Mouse (Mus musculus): ENCODE results near the gene Plxnd1.

Gene Plxnd1

GRCm38 (mm10) chr6:115994877-115995520, at the start of gene Plxnd1:
TSS of gene Plxnd1 (minus strand) at chr6:115995005.
- peak; percentile 32 for ATAC-seq (ENCODE audit: low TSS enrichment)

- 0 out of 2 replicates have a peak, but pooled peaks have one; percentile 41 for ATAC-seq (ENCODE audit: low TSS enrichment)
Measured at GRCm38 (mm10) chr6:116044039-116044438, 49.2 kb upstream of the Plxnd1 start.

DNA sequence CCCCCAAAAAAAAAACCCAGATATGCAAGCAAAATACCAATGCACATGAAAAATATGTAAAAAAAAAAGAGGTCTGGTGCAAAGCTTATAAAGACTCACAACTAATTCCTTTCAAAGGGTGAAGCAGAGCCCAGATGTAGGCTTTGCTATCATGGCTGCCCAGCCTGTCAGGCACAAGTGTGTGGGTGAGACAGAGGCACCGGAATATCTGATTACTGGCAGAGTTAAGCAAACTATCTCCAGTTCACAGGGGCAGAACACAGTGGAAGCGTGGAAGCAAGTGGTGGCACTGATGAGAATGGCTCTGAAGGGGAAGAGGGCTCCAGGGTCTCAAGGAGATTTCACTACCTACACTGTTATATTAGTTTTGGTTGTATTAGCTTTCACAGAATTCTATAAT, 43.4 kb upstream of the Plxnd1 start:
- ATAC-seq (ENCODE audit: low TSS enrichment), result no peak

DNA sequence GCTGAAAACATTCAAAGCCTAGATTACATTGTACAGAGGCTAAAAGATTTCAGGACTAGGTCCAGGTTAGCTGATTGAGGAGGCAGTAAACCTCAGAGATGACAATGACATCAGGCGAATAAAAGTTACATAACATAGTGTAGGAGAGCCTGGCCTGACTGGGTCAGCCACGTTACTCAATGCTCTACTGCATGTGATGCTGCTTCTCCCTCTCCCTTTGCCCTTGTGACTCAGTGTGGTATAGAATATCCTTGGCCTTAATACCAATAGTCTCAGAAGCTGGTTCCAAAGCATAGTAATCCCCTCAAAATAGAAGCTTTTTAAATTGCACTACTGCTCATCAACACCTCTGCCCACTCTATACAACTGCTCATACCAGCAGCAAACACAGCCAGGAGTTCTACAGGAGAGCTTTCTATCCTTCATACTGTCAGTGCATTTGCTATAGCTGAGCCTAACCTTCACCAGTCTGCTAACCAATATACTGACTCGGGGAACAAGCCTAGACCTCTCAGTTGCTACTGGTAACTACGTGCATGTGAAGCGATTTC, 42.6 kb upstream of the Plxnd1 start:
- ATAC-seq (ENCODE audit: low TSS enrichment), result peak; percentile 88

DNA sequence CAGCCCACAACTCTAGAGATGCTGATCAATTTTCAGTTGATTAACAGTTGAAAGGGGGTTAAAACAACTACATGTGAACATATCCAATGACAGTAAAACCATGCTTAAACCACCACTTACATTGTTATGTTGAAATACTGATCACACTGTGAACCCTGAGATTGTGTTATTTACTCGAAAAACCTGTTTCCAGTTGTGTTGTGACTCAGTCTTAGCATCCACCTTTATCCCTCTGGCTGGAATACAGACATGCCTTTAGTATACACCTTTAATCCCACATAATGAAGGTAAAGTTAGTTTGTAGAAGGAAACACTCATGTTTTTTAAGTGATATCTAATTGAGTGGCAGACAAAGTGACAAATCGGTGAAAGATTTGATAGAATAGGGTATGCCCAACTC, 41.8 kb upstream of the Plxnd1 start:
- no peak for ATAC-seq (ENCODE audit: low TSS enrichment)

DNA sequence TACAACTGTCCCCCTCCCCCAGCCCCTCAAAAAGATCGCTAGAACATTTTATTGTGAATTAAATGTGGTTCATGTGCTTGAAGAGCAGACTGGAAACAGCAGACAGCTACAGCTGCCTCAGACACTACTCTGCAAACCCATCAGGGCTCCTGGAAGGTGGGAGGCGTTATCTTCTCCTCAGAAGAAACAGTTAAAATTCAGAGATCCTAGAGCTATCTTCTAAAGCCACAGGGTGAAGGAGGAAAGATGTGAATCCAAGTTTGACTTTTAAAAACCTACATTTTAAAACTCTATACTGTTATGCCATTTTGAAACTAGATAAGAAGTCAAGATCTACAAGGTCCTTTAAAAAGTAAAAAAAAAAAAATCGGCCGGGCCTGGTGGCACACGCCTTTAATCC, 36.2 kb upstream of the Plxnd1 start:
- no peak for ATAC-seq (ENCODE audit: low TSS enrichment)

- no peak for ATAC-seq (ENCODE audit: low TSS enrichment)
Measured at GRCm38 (mm10) chr6:116024666-116025065, 29.9 kb upstream of the Plxnd1 start.

GRCm38 (mm10) chr6:116021961-116022485, 27.2 kb upstream of the Plxnd1 start:
- ATAC-seq (ENCODE audit: low TSS enrichment), result peak; percentile 8; the same call in 1 of the 2 replicates

DNA sequence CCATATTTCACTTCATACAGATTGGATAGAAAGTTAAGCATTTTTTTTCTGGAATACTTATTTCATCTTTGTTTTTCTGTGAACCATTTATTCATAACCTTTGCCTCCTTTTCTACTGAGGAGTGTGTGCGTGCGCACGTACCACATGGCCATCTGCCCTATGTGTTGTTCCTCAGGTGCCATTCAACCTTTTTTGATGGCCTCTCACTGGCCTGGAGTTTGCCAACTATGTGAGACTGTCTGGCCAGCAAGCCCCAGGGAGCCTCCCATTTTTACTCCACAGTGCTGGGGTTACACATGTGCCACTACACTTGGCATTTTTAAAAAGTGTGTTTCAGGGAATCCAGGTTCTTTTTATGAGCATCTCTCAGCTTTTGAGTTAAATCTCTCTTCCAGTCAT, 21.1 kb upstream of the Plxnd1 start:
- no peak for ATAC-seq (ENCODE audit: low TSS enrichment)

GRCm38 (mm10) chr6:116014111-116014510, 19.3 kb upstream of the Plxnd1 start:
- no peak for ATAC-seq (ENCODE audit: low TSS enrichment)

- ATAC-seq (ENCODE audit: low TSS enrichment), result no peak
Measured at GRCm38 (mm10) chr6:116013687-116014086, 18.9 kb upstream of the Plxnd1 start.

GRCm38 (mm10) chr6:116010541-116010940, 15.7 kb upstream of the Plxnd1 start:
- peak; percentile 55 for ATAC-seq (ENCODE audit: low TSS enrichment)

GRCm38 (mm10) chr6:116009426-116009825, 14.6 kb upstream of the Plxnd1 start:
- ATAC-seq (ENCODE audit: low TSS enrichment), result no peak

DNA sequence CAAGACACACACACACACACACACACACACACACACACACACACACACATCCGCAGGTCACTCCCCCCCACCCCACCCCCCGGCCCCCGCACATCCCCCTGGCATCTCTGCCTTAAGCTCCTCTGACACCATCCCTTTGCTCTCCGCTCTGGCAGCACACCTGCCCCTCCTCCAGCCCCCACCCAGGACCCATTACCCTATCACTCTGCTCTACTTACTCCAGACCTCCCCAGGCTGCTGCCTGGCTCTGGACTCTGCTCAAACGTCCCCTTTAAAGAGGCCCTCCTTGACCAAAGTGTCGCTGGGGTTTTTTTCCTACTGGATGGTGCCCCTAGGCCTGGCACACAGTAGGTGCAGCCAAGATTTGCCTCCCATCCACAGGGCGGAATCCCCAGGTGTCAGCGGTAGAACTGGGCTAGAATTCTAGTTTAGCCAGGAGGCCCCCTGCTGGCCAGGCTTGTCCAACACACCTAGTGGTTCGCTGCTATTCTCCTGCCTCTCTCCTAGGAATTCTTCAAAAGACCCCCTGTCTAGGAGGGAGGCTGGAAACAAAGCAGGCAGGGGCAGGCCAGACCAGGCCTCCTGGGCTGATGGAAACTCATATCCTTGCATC, 12.9 kb upstream of the Plxnd1 start:
- ATAC-seq (ENCODE audit: low TSS enrichment), result peak; percentile 59

- no peak for ATAC-seq (ENCODE audit: low TSS enrichment)
Measured at GRCm38 (mm10) chr6:116006731-116007130, 11.9 kb upstream of the Plxnd1 start.

DNA sequence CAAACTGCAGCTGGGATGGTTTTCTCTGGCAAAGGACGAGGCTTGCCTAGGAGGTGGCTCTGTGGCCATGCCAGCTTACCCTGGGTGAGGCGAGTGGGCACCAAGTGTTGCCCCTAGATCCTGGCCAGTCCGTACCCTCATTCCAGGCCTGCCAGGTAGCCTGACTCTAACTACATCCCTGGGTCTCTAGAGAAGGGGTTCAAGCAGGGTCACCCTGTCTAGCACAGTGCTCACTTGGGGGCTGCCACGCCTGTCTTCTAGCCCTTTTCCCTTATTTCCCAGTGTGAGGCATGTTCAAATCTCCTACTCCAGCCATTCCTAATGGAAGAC, 11.1 kb upstream of the Plxnd1 start:
- ATAC-seq (ENCODE audit: low TSS enrichment), result no peak

- no peak for ATAC-seq (ENCODE audit: low TSS enrichment)
Measured at GRCm38 (mm10) chr6:116005275-116005958, 10.6 kb upstream of the Plxnd1 start.

DNA sequence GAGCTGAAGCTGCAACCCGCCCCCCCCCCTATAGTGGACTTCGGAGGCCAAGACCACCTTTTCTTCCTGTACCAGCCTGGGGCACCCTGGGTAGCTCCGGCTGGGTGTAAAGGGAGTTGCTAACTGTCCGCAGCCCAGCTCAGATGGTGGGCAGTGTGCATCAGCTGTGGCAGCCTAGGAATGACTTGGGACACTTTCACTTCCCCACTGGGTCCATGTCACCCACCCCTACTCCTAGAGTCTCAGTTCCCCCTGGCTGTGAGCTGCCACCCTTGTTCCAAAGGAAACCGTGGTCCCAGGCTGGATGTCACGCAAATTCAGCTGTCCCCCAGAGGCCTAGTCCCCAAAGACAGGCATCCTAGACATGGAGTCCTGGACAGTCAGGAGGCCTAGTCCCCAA, 9.9 kb upstream of the Plxnd1 start:
- ATAC-seq (ENCODE audit: low TSS enrichment), result no peak

DNA sequence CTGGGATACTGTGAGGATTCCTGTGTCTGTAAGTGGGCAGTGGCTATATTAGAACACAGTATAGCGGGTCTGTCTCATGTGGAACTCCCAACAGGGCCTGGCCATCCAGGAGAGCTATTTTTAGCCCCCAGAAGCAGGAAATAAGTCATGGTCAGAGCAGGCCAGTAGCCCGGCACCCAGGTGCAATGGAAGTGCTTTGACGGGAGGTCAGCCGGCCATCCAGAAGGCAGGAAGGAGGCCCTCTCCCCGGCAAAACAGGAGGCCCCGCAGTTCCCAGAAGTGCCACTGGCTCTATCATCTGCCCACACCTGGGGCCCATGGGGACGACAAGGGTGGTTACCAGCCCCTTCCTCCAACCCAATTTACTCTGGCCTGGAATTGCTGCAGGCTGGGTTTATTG, 9.3 kb upstream of the Plxnd1 start:
- ATAC-seq (ENCODE audit: low TSS enrichment), result no peak

- ATAC-seq (ENCODE audit: low TSS enrichment), result no peak
Measured at GRCm38 (mm10) chr6:116003516-116003915, 8.7 kb upstream of the Plxnd1 start.

- no peak for ATAC-seq (ENCODE audit: low TSS enrichment)
Measured at GRCm38 (mm10) chr6:116002311-116003104, 7.7 kb upstream of the Plxnd1 start.

DNA sequence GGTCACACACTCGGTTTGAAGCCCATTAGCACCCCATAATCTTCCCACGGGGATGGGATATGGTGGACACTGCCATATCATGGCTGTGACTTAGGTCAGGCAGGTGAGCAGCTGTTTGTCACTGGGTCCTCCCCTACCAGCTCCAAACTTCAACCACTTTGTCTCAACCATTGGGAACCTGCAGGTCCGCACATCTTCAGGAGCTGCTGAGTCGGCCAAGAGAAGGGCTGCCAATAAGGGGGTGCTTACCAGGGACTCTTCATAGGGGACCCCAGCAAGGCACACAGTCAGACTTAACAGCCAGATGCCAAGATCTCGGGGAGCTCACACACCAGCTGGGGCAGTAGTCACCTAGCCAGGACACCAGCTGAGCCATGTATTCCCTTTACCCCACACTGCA, 6.0 kb upstream of the Plxnd1 start:
- no peak for ATAC-seq (ENCODE audit: low TSS enrichment)

Data from frontal cortex, adult (tissue).